In genomic region chr1:136502936-136503335, GRCm38 (mm10) we compare ENCODE assay signal across 1 mouse cellular context.
TF ChIP-seq lines count a peak whose summit lies in the region.

No protein-coding gene starts in this region.

TF ChIP-seq in MEL, 35 proteins besides CTCF, POLR2A, EP300 and RAD21 (continued from another document):
- TF ChIP-seq MYB (IDR thresholded peaks at IDR 0.05; ENCODE audit: low read depth, low read length): no peak
- TF ChIP-seq SIN3A (IDR thresholded peaks at IDR 0.05; ENCODE audit: low read length): no peak
- TF ChIP-seq USF1 (IDR thresholded peaks at IDR 0.05; ENCODE audit: low read depth, low read length): no peak
- no peak for TF ChIP-seq HCFC1 (IDR thresholded peaks at IDR 0.05; ENCODE audit: low read depth, low read length)
